Mouse (Mus musculus) forebrain, embryonic 13.5 days (tissue): Measurements from ENCODE around the gene Phlda3. TPM values are rescaled to one million over a fixed set of nuclear protein-coding genes. Genes with fewer than 3 reads are reported as not detected.

Experiments
- ATAC-seq: fragments of 200-750 bp; cut with Nextera tagmentation; 2 replicates; pipeline ENCODE4 v1.8.0; 2017
- H3K27ac ChIP-seq: fragments of 300-500 bp; sonication (generic); 2 replicates; pipeline ENCODE4 v1.5.1; 2015; ENCODE audit warnings: inconsistent platforms, mild to moderate bottlenecking, moderate library complexity
- H3K27me3 ChIP-seq: fragments of 300-500 bp; sonication (generic); 2 replicates; pipeline ENCODE4 v1.6.1; 2015; ENCODE audit warnings: mild to moderate bottlenecking, inconsistent platforms
- H3K36me3 ChIP-seq: fragments of 300-500 bp; sonication (generic); 2 replicates; pipeline ENCODE4 v1.6.1; 2015; ENCODE audit warnings: mild to moderate bottlenecking, inconsistent platforms; ENCODE audit not compliant: poor library complexity, severe bottlenecking
- H3K4me1 ChIP-seq: fragments of 300-500 bp; sonication (generic); 2 replicates; pipeline ENCODE4 v1.6.1; 2015; ENCODE audit warnings: inconsistent platforms
- H3K4me2 ChIP-seq: fragments of 300-500 bp; sonication (generic); 2 replicates; pipeline ENCODE4 v1.6.1; 2015; ENCODE audit warnings: inconsistent platforms, mild to moderate bottlenecking, moderate library complexity
- H3K4me3 ChIP-seq: fragments of 300-500 bp; sonication (generic); 2 replicates; pipeline ENCODE4 v1.5.1; 2015; ENCODE audit warnings: mild to moderate bottlenecking, inconsistent platforms
- H3K9ac ChIP-seq: fragments of 300-500 bp; sonication (generic); 2 replicates; pipeline ENCODE4 v1.6.1; 2015; ENCODE audit warnings: mild to moderate bottlenecking, inconsistent platforms
- H3K9me3 ChIP-seq: fragments of 300-500 bp; sonication (generic); replicated peaks from 2 replicates; pipeline ENCODE4 v1.6.1; 2016; ENCODE audit warnings: inconsistent platforms
- WGBS: fragments of 180-500 bp; shearing (Covaris S2); methylation state at CpG from one replicate; pipeline ENCODE4 v1.1.7; 2015; 5-methylcytosine and 5-hydroxymethylcytosine counted together
- polyA plus RNA-seq: library from polyadenylated mRNA; unstranded; fragments of >200 nt; fragmentation: Nextera tagmentation; extraction: Ambion mirVana; gene quantifications from 2 replicates; pipeline ENCODE4 v1.2.1, GENCODE M21; 2015

Phlda3 gene
- polyA plus RNA-seq, 1 experiment from 2014 or later = 12.1 TPM

DNA sequence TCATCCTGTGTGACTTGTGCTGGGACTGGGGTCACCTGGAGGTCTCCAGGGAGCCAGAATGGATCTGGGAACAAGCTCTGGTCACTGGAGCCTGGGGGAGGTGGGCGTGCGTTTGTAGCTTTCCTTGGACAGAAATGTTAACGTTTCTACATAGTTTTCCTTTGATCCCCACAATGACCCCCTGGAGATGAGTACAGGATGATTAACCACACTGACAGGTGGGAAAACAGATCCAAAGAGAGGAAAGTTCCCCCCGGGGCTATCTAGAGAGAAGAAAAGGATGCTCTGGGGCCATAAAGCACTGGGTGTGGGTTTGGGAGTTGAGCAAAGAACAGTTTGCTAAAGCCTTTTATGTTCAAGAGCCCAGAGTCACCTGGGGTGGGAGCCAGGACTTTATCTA is 14.7 kb downstream of the Phlda3 start:
- H3K4me3 ChIP-seq = no peak overlapping the region

DNA sequence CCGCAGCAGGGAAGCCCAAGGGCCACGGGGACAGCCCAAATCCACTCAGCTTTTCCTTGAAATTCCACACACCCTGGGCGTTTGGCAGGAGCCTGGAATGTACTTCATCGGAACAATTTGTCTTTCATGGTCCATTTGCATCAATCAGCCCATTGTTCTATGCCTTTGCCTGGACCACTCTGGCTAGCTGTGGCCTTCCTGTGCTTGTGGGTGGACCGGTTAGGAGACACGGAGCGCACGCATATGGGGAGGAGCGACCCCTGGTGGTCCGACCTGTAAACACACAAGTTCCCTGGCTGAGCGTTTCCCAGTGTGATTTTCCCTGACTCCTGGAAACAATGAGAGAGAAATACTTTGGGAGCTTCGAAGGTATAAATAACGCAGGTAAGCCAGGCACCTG is 15.3 kb downstream of the Phlda3 start:
- Histone ChIP-seq H3K27ac (no peak overlapping the region), H3K9ac (peak overlapping the region; percentile 30; the same call in 1 of the 2 replicates), H3K27me3 (0 out of 2 replicates have a peak, but pooled peaks cover 3% of the 10 kb centered on the region), H3K9me3 (no peaks in the 10 kb centered on the region), H3K4me2 (no peak overlapping the region), H3K4me3 (no peak overlapping the region), H3K36me3 (no peaks in the 10 kb centered on the region), H3K4me1 (no peaks in the 10 kb centered on the region)
- peak; percentile 62; the same call in 1 of the 2 replicates for ATAC-seq
- WGBS = 19% methylated on average over 13 of the region's 13 CpGs

More for the DNA sequence above, 14.7 kb downstream of the Phlda3 start:
- 0 out of 2 replicates have a peak, but pooled peaks cover 3% of the 10 kb centered on the region for H3K27me3 ChIP-seq
- WGBS = 64% methylated on average over 4 of the region's 4 CpGs
- no peak for ATAC-seq
- no peaks in the 10 kb centered on the region for H3K36me3 ChIP-seq
- H3K9me3 ChIP-seq = no peaks in the 10 kb centered on the region
- no peak overlapping the region for H3K4me2 ChIP-seq
- no peaks in the 10 kb centered on the region for H3K4me1 ChIP-seq
- no peak overlapping the region for H3K27ac ChIP-seq
- H3K9ac ChIP-seq = peak overlapping the region; percentile 30; the same call in 1 of the 2 replicates

DNA sequence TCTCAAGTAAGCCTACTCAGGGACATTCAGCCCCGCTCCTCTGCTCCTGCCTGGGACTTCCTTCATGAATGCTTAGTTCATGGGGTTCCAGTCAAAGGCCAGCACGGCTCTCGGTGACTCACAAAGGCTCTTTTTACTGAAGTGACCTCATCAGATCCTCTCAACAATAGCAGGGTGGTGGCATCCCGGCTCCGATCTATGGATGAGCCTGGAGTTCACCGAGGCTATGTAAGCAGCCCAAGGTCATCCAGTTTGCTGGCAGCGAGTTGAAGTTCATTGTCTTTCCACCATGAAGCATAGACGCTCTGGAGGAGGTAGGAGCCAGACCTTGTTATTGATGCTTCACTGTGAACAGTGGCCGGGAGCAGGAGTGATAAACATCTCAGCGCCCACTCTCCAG is 16.9 kb downstream of the Phlda3 start:
- Histone ChIP-seq H3K9ac (no peak overlapping the region), H3K27ac (no peak overlapping the region), H3K9me3 (no peaks in the 10 kb centered on the region), H3K4me1 (no peaks in the 10 kb centered on the region), H3K4me3 (no peak overlapping the region), H3K36me3 (no peaks in the 10 kb centered on the region), H3K27me3 (0 out of 2 replicates have a peak, but pooled peaks cover 3% of the 10 kb centered on the region), H3K4me2 (no peak overlapping the region)
- ATAC-seq = no peak
- WGBS = 38% methylated on average over 10 of the region's 10 CpGs

DNA sequence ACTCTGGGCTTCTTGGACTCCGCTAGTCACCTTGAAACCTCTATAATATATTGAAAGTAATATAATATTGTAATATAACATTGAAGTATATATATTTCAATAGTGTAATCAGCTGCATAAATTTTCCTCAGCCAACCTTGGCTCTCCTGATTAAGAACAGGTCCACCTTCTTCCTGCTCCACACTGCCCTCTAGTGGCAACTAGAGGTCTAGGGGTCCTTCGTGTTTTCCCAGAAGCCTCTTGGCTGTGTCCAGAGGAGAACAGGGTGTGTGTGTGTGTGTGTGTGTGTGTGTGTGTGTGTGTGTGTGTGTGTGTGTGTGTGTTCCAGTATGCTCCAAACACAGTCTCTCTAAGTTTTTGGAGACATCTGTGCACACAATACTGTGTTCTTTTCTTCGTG is 21.9 kb downstream of the Phlda3 start:
- ATAC-seq = peak; percentile 48; the same call in 1 of the 2 replicates
- Histone ChIP-seq H3K4me1 (no peaks in the 10 kb centered on the region), H3K4me3 (no peak overlapping the region), H3K9me3 (no peaks in the 10 kb centered on the region), H3K4me2 (no peak overlapping the region), H3K9ac (no peak overlapping the region), H3K36me3 (no peaks in the 10 kb centered on the region), H3K27ac (no peak overlapping the region), H3K27me3 (peaks cover 8% of the 10 kb centered on the region; the same call in 1 of the 2 replicates)
- WGBS = 49% methylated on average over 3 of the region's 3 CpGs

DNA sequence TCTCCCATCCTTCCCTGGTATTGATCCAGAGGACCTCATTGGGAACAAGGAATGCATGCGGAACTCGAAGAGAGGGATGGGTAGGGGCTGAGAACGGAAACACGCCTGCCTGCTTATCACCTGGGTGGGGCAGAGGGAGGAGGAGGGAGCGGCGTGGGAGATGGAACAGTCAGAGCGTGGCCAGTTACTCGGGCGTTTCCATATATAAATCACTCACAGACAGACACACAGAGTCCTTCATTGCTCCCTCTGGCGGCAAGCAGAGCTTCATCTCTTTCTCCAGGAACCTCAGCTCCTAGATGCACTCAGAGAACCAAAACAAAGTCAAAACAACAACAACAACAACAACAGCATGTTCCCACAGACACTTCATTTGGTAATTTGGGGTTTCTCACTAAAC is 22.8 kb downstream of the Phlda3 start:
- Histone ChIP-seq H3K4me2 (no peak overlapping the region), H3K27ac (no peak overlapping the region), H3K4me3 (no peak overlapping the region), H3K9ac (no peak overlapping the region), H3K36me3 (no peaks in the 10 kb centered on the region), H3K27me3 (peaks cover 14% of the 10 kb centered on the region; the same call in 1 of the 2 replicates), H3K9me3 (no peaks in the 10 kb centered on the region), H3K4me1 (peaks cover 4% of the 10 kb centered on the region)
- WGBS = 57% methylated on average over 10 of the region's 10 CpGs
- ATAC-seq = no peak

DNA sequence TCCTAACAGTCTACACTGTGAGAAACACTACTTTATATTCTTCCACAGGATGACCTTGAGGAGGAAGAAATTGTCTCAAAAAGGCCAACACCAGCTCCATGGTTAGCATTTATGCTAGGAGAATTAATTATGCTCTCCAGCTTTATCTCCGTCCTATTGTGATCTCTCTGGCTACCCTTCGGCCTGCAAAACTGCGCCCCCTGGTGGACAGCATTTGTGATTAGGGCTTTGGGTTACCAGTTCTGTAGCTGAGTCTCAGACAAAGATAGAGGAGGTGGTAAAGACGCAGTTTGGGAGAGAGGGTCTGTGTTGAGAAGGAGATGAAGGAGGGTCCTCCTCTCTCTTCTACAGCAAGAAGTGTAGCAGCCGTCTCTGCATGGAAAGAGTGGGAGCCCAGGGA is 23.9 kb downstream of the Phlda3 start:
- H3K4me3 ChIP-seq = no peak overlapping the region
- no peak for ATAC-seq
- H3K27me3 ChIP-seq = peaks cover 23% of the 10 kb centered on the region
- no peak overlapping the region for H3K9ac ChIP-seq
- H3K4me2 ChIP-seq = no peak overlapping the region
- 7% methylated on average over 5 of the region's 5 CpGs for WGBS
- H3K4me1 ChIP-seq = peaks cover 11% of the 10 kb centered on the region
- H3K36me3 ChIP-seq = no peaks in the 10 kb centered on the region
- H3K27ac ChIP-seq = no peak overlapping the region
- H3K9me3 ChIP-seq = no peaks in the 10 kb centered on the region

DNA sequence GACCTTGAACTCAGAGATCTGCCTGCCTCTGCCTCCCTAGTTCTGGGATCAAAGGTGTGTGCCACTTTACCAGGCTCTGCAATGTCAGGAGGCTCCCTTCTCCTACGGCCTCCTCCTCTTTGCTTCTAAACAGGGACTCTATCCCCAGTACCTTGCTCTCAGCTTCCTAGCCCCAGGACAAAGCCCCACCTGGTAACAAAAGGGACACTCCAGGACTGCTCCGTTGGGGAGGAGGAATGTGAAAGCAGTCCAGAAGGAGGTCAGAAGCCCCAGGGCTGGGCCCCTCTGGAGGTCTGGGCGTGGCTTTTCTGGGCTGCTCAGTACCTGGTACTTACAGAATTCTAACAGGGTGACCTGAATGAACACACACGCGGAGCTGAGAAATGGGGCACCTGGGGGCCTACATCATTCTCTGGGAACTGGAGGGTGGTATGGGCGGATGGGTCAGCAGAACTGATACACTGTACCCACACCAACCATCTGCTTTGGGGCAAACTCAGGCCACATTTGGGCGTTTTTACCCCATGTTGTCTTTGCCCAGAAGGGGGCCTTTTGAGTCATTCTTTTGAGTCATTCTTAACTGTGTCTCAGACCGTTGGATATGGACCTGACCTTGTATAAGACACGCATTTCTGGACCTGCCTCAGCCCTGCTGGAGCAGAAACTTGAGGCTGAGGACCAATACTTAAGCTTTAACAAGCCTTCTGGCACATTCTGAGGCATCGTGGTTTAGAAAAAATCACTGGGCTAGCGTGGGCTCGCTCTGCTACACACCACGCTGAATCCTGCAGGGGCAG is 26.4 kb downstream of the Phlda3 start:
- Histone ChIP-seq H3K4me1 (peaks cover 11% of the 10 kb centered on the region), H3K27me3 (peaks cover 25% of the 10 kb centered on the region), H3K4me2 (no peak overlapping the region), H3K27ac (no peak overlapping the region), H3K9ac (no peak overlapping the region), H3K36me3 (no peaks in the 10 kb centered on the region), H3K9me3 (no peaks in the 10 kb centered on the region), H3K4me3 (no peak overlapping the region)
- ATAC-seq = no peak
- WGBS = 62% methylated on average over 13 of the region's 13 CpGs

DNA sequence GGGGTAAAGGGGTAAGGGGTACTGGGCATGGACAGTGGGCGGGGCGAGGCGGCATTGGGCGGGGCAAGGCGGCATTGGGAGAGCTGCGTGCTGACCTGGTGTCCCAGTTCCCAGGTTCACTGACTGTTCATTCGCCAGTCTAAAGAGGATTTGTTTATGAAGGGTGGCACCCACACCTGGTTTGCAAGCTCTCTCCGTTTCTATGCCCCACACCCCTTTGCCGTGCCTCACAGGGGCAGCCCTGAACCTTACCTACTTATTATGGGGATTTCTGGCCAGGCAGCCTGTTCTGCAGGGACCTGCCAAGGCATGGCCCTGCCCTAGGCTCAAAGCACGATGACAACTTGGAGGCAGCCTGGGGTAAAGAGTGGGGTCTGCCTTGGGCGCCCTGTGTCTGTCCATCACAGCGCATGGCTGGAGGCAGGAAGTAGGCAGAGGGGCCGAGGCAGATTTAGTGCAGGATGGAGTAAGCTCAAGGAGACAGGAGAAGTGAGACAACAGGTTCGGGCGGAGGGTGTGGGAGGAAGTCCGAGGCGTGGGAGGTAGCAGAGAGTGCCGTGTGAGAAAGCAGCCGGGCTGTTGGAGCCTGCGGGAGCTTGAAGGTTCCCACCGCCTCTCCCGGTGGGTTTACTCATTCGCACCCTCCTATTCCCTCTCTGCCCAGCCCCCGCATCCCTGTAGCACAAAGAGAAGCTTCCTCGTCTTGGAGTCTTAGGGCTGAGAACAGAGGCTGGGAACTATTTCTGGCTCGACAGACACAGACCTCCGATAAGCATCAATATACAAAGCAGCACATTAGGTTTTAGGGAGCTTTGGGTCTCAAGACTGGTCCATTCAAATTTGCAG is 27.7 kb downstream of the Phlda3 start:
- H3K4me2 ChIP-seq = peak overlapping the region; percentile 53
- peak; percentile 27; the same call in 1 of the 2 replicates for ATAC-seq
- H3K27ac ChIP-seq = no peak overlapping the region
- H3K9ac ChIP-seq = peak overlapping the region; percentile 50
- H3K36me3 ChIP-seq = no peaks in the 10 kb centered on the region
- H3K9me3 ChIP-seq = no peaks in the 10 kb centered on the region
- H3K27me3 ChIP-seq = peaks cover 25% of the 10 kb centered on the region
- H3K4me1 ChIP-seq = peaks cover 11% of the 10 kb centered on the region
- 15% methylated on average over 27 of the region's 27 CpGs for WGBS
- peak overlapping the region; percentile 15 for H3K4me3 ChIP-seq

DNA sequence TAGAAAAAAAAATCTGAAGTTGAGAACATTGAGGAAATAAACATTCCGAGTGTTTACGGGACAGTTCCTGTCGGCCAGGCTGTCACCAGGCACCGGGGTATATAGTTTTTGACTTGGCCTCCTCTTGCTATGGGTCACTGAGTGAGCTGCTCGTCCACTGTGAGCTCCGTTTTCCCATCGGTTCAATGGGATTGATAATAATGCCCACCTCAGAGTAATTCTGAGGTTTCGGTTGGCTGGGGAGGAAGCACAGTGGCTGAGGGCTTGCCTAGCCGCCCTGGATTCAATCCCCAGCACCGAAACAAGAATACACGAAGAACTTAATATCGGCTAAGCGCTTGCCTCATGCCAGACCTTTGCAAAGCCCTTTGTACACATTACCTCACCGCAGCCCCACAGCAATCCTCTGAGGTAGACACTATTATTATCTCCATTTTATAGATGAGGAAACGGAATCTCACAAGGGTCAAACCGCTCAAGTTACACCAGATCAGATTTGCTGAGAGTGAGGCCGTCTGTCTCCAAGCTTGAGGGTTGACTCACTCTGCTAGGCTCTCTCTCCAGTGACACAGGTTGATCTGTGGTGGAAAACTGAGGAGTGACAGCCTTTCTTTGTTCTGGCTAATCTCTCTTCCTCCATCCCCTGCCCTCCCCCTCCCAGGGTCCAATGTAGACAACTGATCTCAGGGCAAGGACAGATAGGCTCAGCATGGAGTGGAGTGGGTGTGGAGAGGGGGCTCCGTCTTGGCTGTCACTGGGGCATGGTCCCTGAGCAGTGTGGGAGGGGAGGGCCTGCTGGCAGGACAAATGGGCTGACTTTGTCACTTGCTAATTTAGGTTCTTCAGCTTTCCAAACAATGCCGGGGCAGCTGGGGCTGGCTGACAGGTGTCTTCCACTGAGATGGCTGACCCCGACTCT is 28.6 kb downstream of the Phlda3 start:
- H3K4me2 ChIP-seq = peak overlapping the region; percentile 53
- peaks cover 25% of the 10 kb centered on the region for H3K27me3 ChIP-seq
- no peaks in the 10 kb centered on the region for H3K9me3 ChIP-seq

DNA sequence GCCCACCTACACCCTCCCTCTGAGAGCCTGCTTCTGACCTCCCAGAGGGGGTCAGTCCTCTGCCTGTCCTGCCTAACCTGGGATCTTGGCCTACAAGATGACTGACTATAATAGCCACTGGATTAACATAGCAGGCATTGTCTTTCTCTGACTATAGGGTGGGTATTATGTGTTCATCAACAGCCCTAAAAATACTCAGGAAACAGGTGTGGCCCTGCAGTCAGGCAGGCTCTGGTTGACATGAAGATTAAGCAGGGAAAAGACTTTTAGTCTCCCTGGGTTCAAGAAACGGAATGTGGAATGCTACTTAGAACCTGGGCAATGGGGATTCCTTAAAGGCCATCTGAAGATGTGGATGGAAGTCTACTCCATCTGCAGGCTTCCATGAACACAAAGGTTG is 32.6 kb downstream of the Phlda3 start:
- Histone ChIP-seq H3K9ac (no peak overlapping the region), H3K4me3 (no peak overlapping the region), H3K36me3 (no peaks in the 10 kb centered on the region), H3K4me1 (peaks cover 17% of the 10 kb centered on the region), H3K27ac (no peak overlapping the region), H3K4me2 (no peak overlapping the region), H3K27me3 (peaks cover 13% of the 10 kb centered on the region), H3K9me3 (no peaks in the 10 kb centered on the region)
- no peak for ATAC-seq
- 72% methylated on average over 1 of the region's 1 CpGs for WGBS

More for the DNA sequence above, 28.6 kb downstream of the Phlda3 start:
- no peak overlapping the region for H3K27ac ChIP-seq
- peaks cover 11% of the 10 kb centered on the region for H3K4me1 ChIP-seq
- 49% methylated on average over 20 of the region's 20 CpGs for WGBS
- ATAC-seq = no peak
- H3K9ac ChIP-seq = no peak overlapping the region
- no peak overlapping the region for H3K4me3 ChIP-seq
- H3K36me3 ChIP-seq = no peaks in the 10 kb centered on the region

DNA sequence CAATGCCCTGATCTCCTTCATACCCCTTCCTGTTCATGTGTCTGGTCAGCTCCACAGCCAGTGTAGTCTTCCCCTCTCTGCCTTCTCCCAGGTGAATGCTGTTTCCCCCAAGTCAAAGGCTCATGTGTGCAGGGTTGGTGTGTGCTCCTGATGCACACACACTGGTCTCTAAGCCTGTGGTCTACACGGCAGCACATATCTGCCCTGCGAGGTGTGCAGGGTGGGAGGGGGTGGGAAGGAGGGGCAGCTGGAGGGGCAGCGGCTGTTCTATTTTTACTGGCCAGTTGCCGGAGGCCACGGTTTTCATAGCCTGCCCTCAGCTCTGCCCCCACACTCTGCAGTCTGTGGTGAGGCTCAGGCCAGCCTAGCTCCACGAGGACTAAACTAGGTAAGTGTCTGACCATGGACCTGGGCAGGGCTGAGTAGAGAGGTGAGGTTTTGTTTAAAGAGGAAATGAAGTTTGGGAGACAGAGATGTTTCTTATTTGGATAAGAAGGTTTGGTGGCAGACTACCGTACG is 33.2 kb downstream of the Phlda3 start:
- no peak overlapping the region for H3K4me3 ChIP-seq
- H3K36me3 ChIP-seq = no peaks in the 10 kb centered on the region
- 87% methylated on average over 8 of the region's 8 CpGs for WGBS
- H3K4me2 ChIP-seq = no peak overlapping the region
- H3K4me1 ChIP-seq = peaks cover 12% of the 10 kb centered on the region
- H3K9me3 ChIP-seq = no peaks in the 10 kb centered on the region
- no peak overlapping the region for H3K27ac ChIP-seq
- no peak overlapping the region for H3K9ac ChIP-seq
- H3K27me3 ChIP-seq = peaks cover 8% of the 10 kb centered on the region
- ATAC-seq = no peak
